Mouse (Mus musculus) gastrocnemius, postnatal 14 days (tissue): Measurements from ENCODE around the gene Rnf8. TPM values are rescaled to one million over a fixed set of nuclear protein-coding genes. Genes with fewer than 3 reads are reported as not detected.

Experiments
- microRNA-seq, 2 experiments: library from miRNA; unstranded; fragments of <30 nt; microRNA quantifications; one replicate each; pipeline ENCODE4 v1.2.0; 2021
- total RNA-seq, 2 experiments: library from RNA; stranded (reverse); gene quantifications; 2 replicates each; pipeline ENCODE4 v1.2.3; 2021

Rnf8 gene
- total RNA-seq, 2 experiments from 2014 or later = 19.8 to 25.6 TPM

Small RNAs within 50 kb of the gene (microRNA-seq; reads per million reads assigned to microRNA genes)
- 0 reads per million in 2 experiments for gene Mir7667

Other genes starting within 250 kb of the Rnf8 start
- 10 to 100 TPM; 17.6 to 18.2 TPM for gene Pim1, start 124.0 kb upstream of the Rnf8 start, total RNA-seq
- not detected for gene Gm17657, start 65.2 kb upstream of the Rnf8 start, total RNA-seq
- 1 to 10 TPM; 8.0 to 8.2 TPM for gene Tbc1d22b, start 65.0 kb upstream of the Rnf8 start, total RNA-seq
- gene Tmem217, start 62.4 kb upstream of the Rnf8 start, total RNA-seq = not detected
- under 1 TPM; 0.68 to 0.86 TPM for gene Gm28043, start 86 bp downstream of the Rnf8 start, total RNA-seq
- gene Cmtr1, start 45.8 kb downstream of the Rnf8 start, total RNA-seq = 10 to 100 TPM; 36.7 to 38.8 TPM
- 1 to 10 TPM; 5.5 to 6.2 TPM for gene Ccdc167, start 102.3 kb downstream of the Rnf8 start, total RNA-seq